Mouse (Mus musculus): ENCODE results near the gene Grap. TPM values are rescaled to one million over a fixed set of nuclear protein-coding genes. Genes with fewer than 3 reads are reported as not detected.

The Grap gene
- polyA plus RNA-seq (2014; fragmentation: Illumina TruSeq; extraction: RNeasy Lipid Tissue Mini Kit (QIAGEN cat#74804); ENCODE audit: low replicate concordance), result not detected

DNA sequence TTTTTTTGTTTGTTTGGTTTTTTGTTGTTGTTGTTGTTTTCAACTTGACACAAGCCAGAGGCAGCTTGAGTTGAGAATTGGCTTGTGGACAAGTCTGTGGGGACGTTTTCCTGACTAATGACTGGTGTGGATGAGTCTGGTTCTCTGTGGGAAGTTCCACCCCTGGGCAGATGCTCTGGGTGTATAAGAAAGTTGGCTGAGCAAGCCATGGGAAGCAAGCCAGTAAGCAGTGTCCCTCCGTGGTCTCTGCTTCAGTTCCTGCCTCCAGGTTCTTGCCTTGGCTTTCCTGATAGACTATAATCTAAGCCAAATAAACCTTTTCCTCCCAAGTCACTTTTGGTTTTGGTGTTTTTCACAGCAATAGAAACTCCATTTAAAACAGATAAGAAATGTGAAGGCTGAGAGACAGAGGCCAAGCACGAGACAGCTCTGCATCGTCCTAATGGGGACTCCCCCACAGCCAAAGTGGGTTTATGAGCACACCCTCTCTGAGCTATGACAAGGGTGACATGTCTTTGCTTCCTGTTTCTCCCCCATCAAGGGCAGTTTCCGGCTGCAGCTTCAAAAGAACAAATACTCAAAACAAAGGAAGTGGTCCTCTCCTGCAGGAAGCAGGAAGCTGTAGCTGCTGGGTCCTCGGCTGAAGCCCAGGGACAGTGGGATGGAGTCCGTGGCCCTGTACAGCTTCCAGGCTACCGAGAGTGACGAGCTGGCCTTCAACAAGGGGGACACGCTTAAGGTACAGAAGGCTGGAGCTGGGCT, at the start of gene Grap:
TSS of gene Grap (plus strand) at position 580 of the 762 bp plus-strand sequence.

DNA sequence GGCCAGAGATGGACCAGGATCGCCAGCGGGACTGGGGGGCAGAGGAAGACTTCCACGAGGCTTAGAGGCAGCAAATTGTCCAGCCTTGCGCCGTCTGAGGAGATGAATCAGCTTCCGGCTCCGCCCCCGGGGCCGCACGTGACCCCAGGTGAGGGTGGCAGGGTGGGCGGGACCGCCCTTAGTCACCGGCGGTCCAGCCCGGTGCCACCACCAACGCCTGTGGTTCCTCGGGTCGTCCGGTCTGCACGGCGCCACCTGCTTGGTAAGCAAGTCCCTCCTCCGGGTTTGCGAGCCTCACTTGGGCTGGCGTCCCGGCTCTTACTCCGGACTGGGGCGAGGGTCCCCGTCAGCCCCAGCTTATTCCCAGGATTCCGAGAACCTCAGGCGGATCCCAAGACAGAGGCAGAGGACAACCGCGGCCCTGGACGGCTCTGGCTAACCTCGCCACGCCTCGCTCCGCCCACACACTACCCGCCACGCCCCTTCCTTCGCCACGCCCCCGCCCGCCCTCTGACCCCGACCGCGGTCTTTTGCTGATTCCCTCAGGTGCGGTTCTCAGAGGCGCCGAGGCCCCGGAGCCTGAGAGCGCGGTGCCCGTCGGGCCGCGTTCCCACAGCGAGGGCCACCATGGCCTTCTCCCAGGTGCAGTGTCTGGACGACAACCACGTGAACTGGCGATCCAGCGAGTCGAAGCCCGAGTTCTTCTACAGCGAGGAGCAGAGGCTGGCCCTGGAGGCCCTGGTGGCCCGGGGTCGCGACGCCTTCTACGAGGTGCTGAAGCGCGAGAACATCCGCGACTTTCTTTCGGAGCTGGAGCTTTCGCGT, 31.1 kb downstream of the Grap start, which contains the start of gene Fam83g:
TSS of gene Fam83g (plus strand) at position 185 of the 825 bp plus-strand sequence.

DNA sequence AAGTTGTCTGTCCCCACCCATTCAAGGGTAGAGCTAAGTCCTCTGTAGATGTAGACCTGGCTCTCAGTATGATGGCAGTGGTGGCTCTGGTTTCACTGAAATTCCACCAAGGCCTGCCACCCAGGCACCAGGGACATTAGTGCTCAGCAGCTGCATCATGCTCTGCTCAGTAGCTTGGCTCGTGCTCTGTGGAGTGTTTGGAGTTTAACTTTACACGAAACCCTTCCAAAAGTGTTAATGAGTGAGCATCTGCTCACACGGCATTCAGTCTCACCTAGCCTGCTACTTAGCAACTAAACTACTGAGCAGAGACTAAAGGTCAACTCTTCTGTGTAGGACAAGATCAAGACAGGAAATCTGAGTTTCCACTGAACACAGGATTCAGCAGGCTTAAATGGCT, 67.6 kb downstream of the Grap start, which contains the start of gene Slc5a10:
TSS of gene Slc5a10 (minus strand) at position 191 of the 400 bp plus-strand sequence.

Other genes with a start within 250 kb of the Grap start
- not detected for gene Rnf112, start 199.1 kb upstream of the Grap start, polyA plus RNA-seq (2014; fragmentation: Illumina TruSeq; extraction: RNeasy Lipid Tissue Mini Kit (QIAGEN cat#74804); ENCODE audit: low replicate concordance)
- gene Mfap4, start 167.8 kb upstream of the Grap start, polyA plus RNA-seq (2014; fragmentation: Illumina TruSeq; extraction: RNeasy Lipid Tissue Mini Kit (QIAGEN cat#74804); ENCODE audit: low replicate concordance), result not detected
- 0.26 TPM for gene Mapk7, start 158.9 kb upstream of the Grap start, polyA plus RNA-seq (2014; fragmentation: Illumina TruSeq; extraction: RNeasy Lipid Tissue Mini Kit (QIAGEN cat#74804); ENCODE audit: low replicate concordance)
- gene B9d1, start 148.1 kb upstream of the Grap start, polyA plus RNA-seq (2014; fragmentation: Illumina TruSeq; extraction: RNeasy Lipid Tissue Mini Kit (QIAGEN cat#74804); ENCODE audit: low replicate concordance), result not detected
- gene Epn2, start 73.6 kb upstream of the Grap start, polyA plus RNA-seq (2014; fragmentation: Illumina TruSeq; extraction: RNeasy Lipid Tissue Mini Kit (QIAGEN cat#74804); ENCODE audit: low replicate concordance), result 5.1 TPM
- 0.93 TPM for gene Fam83g, start 30.8 kb downstream of the Grap start, polyA plus RNA-seq (2014; fragmentation: Illumina TruSeq; extraction: RNeasy Lipid Tissue Mini Kit (QIAGEN cat#74804); ENCODE audit: low replicate concordance)
- gene Slc5a10, start 67.6 kb downstream of the Grap start, polyA plus RNA-seq (2014; fragmentation: Illumina TruSeq; extraction: RNeasy Lipid Tissue Mini Kit (QIAGEN cat#74804); ENCODE audit: low replicate concordance), result not detected
- 25.5 TPM for gene Prpsap2, start 108.8 kb downstream of the Grap start, polyA plus RNA-seq (2014; fragmentation: Illumina TruSeq; extraction: RNeasy Lipid Tissue Mini Kit (QIAGEN cat#74804); ENCODE audit: low replicate concordance)
- 31.9 TPM for gene Ulk2, start 201.8 kb downstream of the Grap start, polyA plus RNA-seq (2014; fragmentation: Illumina TruSeq; extraction: RNeasy Lipid Tissue Mini Kit (QIAGEN cat#74804); ENCODE audit: low replicate concordance)

All from small intestine, adult 10 weeks (tissue).